Mouse (Mus musculus) urinary bladder, postnatal 36 days (tissue): ENCODE data around the gene Ifnar2.

Experiments used
- DNase-seq, 2 experiments: peaks; one replicate each; pipeline ENCODE4 v3.0.0; 2022; ENCODE audit warnings: low spot score in 2 of 2, mixed read lengths in 1 of 2

The Ifnar2 gene

DNA sequence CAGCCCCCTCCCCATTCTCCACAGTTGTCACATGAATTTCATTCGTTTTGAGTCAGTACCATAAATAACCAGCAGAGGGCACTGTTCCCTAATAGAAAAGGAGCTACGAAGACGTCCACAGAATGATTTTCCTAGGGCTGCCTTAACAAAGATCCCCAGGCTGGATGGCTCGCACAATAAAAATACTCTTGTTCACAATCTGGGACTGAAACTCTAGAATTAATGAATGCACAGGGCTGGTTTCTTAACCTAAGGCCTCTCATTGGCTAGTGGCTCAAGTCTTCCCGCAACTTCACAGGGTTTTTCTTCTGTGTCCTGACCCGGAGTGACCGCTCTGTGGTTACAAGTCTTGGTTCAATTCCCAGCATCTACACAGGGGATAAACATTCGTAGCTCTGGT, 14.0 kb upstream of the Ifnar2 start:
- no peak for DNase-seq

GRCm38 (mm10) chr16:91359531-91359930, 13.1 kb upstream of the Ifnar2 start:
- DNase-seq, result no peak

- DNase-seq, result no peak
These were observed 12.4 kb upstream of the Ifnar2 start for GRCm38 (mm10) chr16:91360162-91360561.

DNA sequence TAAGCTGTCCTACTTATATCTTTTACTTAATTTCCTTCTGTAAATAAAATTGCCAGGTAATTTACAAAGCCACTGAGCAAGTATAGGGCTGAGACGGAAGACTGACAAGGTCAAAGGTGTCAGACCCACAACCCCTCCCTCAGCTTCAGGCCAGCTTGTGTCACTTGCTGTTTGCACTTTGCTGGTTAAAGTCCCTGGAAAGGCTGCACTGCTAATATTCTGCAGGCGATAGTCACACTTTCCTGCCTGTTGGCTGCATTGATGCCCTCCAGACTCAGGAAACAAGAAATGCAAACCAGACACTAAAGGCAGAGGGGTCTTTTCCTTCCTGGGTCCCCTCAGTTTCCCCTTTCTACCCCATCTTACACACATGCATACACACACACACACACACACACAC, 10.6 kb upstream of the Ifnar2 start:
- no peak for DNase-seq

DNA sequence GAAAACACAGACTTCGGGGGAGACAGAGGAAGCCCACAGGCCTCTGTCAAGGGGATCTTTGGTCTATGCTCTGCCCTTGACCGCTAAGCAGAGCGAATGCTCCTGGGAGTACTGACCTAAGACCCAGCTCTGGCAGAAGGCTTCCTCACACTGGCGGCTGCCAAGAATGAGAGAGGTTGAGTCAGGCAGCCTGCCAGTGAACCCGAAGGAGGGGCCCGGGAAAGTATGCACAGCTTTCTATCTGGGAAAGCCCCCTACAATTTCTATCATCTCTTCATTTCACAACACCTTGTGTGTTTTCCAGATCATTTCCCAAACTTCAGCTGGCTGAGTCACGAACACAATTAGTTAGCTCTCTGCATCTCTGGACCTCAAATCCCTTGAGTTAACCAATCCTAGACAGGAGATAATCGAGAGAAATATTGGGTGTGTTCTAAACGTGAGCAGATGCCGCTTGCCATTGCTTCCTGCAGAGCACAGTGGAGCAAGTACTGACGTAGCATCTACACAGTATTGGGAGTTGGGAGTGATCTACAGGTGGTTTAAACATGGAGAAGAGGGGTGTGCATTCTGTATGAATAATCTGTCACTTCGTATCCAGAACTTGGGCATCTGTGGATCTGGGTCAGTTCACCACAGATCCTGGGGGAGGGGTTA, 9.8 kb upstream of the Ifnar2 start:
- DNase-seq, result peak in 1 of 2 experiments; percentile 78

- DNase-seq, result no peak
These were observed 9.1 kb upstream of the Ifnar2 start for GRCm38 (mm10) chr16:91363483-91363882.

DNA sequence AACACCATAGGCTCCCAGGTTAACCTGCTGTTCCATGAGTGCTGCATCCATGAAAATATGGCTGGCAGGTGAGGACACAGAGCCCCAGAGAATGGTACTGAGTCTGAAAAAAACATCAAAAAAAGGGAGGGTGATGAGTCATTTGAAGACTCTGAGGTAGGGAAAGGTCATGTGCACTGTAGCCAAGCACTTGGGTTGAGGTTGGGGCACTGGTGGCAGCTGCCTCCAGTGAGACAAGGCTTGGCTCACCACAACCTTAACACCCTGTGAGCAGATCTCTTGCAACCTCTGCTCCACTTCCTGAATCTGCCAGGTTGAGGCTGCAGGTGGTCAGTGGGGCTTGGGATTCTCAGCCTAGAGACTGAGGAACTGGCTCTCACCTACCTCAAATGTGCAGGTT, 6.0 kb upstream of the Ifnar2 start:
- no peak for DNase-seq

GRCm38 (mm10) chr16:91367066-91367465, 5.5 kb upstream of the Ifnar2 start:
- DNase-seq, result no peak

DNA sequence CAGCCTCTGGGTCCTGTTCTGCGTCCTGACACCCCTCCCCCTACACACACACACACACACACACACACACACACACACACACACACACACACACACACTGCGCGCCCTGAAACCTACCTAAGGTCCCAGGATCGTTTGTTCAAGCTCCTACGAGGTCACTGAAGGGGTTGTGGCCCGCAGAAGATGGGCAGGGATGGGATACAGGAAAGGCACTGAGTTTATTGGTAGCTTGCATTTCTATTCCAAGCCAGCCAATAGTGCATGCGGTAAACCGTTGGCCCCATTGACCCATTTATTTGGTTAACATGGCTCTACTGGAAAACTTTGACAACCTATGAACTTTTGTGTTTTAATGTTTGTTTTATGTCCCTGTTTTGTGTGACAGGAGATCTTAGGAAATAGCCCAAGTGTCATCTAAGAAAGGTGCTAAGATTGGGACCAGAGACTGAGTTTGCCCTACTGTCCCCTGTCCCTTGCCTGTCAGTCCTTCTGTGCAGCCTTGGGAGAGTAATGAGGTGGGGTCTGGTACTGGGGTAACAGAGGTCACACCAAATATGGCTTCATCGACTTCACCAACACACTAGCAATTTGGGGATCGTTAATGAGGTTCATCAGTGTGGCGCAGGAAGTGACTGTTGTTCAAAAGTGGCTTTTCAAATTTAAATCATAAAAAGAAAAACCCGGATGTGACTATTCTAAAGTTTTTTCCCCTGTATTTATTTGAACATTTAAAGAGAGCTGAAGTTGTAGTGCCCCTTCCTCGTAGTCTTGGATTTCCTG, 1.1 kb downstream of the Ifnar2 start:
- DNase-seq, result no peak

- DNase-seq, result no peak
These were observed 1.7 kb downstream of the Ifnar2 start for GRCm38 (mm10) chr16:91374253-91374634.

GRCm38 (mm10) chr16:91376701-91377100, 4.1 kb downstream of the Ifnar2 start:
- no peak for DNase-seq

DNA sequence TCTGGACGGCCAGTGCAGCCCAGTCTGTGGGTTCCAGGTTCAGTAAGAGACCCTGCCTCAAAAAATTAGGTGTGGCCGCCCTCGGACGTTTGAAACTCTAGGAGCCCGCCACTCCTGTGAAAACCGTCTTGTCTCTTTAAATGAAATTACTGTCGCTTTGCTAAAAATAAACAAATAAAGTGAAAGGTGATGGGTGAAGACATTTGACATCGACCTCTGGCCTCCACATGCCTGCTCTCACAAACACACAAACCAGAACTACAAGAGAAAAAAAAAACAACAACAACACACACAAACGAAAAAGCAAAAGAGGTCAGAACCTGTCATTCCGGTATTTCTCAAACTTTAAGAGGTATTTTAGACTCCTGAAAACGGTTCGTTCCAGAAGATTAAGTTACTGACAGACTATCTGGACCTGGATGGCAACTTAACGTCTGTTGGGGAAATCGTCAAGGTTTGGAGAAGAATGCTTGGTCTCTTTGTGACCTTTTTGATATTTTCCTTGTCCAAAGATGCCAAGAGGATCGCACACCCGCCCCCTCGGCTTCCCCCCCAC, 5.9 kb downstream of the Ifnar2 start:
- no peak for DNase-seq

GRCm38 (mm10) chr16:91378991-91379390, 6.4 kb downstream of the Ifnar2 start:
- no peak for DNase-seq

- no peak for DNase-seq
These were observed 6.8 kb downstream of the Ifnar2 start for GRCm38 (mm10) chr16:91379412-91379811.

- no peak for DNase-seq
These were observed 7.6 kb downstream of the Ifnar2 start for GRCm38 (mm10) chr16:91380151-91380550.

GRCm38 (mm10) chr16:91381606-91382005, 9.0 kb downstream of the Ifnar2 start:
- DNase-seq, result no peak

- DNase-seq, result no peak
These were observed 9.7 kb downstream of the Ifnar2 start for GRCm38 (mm10) chr16:91382261-91382790.

GRCm38 (mm10) chr16:91384221-91384620, 11.6 kb downstream of the Ifnar2 start:
- DNase-seq, result no peak

DNA sequence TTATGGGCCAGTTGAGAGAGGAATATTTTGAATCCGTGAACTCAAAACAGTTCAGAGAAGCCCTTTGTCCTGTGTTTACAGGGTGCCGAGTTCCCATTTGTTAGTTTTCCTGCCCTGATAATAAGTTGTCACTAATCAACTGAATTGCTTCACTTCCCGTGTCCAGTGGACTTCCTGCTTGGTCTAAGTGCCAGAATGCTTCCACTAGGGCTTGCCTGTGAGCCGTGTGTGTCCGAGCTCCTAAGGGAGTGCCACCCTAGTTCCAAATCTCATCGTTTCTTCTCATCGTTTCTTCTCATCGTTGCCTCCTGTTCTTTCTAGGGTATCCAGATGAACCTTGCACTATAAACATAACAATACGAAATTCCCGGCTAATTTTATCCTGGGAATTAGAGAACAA, 13.0 kb downstream of the Ifnar2 start:
- DNase-seq, result no peak

- DNase-seq, result no peak
These were observed 14.0 kb downstream of the Ifnar2 start for GRCm38 (mm10) chr16:91386419-91387120.

- DNase-seq, result no peak
These were observed 14.5 kb downstream of the Ifnar2 start for GRCm38 (mm10) chr16:91387121-91387486.

- no peak for DNase-seq
These were observed 17.5 kb downstream of the Ifnar2 start for GRCm38 (mm10) chr16:91390100-91390499.
